Mouse (Mus musculus) heart, embryonic 13.5 days (tissue): Measurements from ENCODE around the gene Vwa8. TPM values are rescaled to one million over a fixed set of nuclear protein-coding genes. Genes with fewer than 3 reads are reported as not detected.

Source experiments
- ATAC-seq: fragments of 200-750 bp; cut with Nextera tagmentation; 2 replicates; pipeline ENCODE4 v1.8.0; 2017; ENCODE audit warnings: moderate TSS enrichment; ENCODE audit not compliant: insufficient number of reproducible peaks, low FRiP score, low TSS enrichment; ENCODE audit errors: extremely low read depth
- H3K27ac ChIP-seq: fragments of 300-500 bp; sonication (generic); replicated peaks from 2 replicates; pipeline ENCODE4 v1.5.1; 2015; ENCODE audit warnings: moderate library complexity, mild to moderate bottlenecking, inconsistent platforms
- H3K27me3 ChIP-seq: fragments of 300-500 bp; sonication (generic); replicated peaks from 2 replicates; pipeline ENCODE4 v1.6.1; 2015; ENCODE audit warnings: mild to moderate bottlenecking, inconsistent platforms
- H3K36me3 ChIP-seq: fragments of 300-500 bp; sonication (generic); 2 replicates; pipeline ENCODE4 v1.6.1; 2015; ENCODE audit warnings: mild to moderate bottlenecking, inconsistent platforms
- H3K4me1 ChIP-seq: fragments of 300-500 bp; sonication (generic); 2 replicates; pipeline ENCODE4 v1.6.1; 2015; ENCODE audit warnings: inconsistent platforms
- H3K4me2 ChIP-seq: fragments of 300-500 bp; sonication (generic); 2 replicates; pipeline ENCODE4 v1.6.1; 2015; ENCODE audit warnings: inconsistent platforms, mild to moderate bottlenecking, moderate library complexity
- H3K4me3 ChIP-seq: fragments of 300-500 bp; sonication (generic); 2 replicates; pipeline ENCODE4 v1.5.1; 2015; ENCODE audit warnings: moderate library complexity, mild to moderate bottlenecking, inconsistent platforms
- H3K9ac ChIP-seq: fragments of 300-500 bp; sonication (generic); 2 replicates; pipeline ENCODE4 v1.6.1; 2015; ENCODE audit warnings: inconsistent platforms, mild to moderate bottlenecking, moderate library complexity
- H3K9me3 ChIP-seq: fragments of 300-500 bp; sonication (generic); 2 replicates; pipeline ENCODE4 v1.6.1; 2016; ENCODE audit warnings: inconsistent platforms
- WGBS: fragments of 180-500 bp; shearing (Covaris S2); methylation state at CpG from one replicate; pipeline ENCODE4 v1.1.7; 2015; ENCODE audit warnings: mixed read lengths; 5-methylcytosine and 5-hydroxymethylcytosine counted together
- polyA plus RNA-seq: library from polyadenylated mRNA; unstranded; fragments of >200 nt; fragmentation: Nextera tagmentation; extraction: Ambion mirVana; gene quantifications from 2 replicates; pipeline ENCODE4 v1.2.1, GENCODE M21; 2015

The Vwa8 gene
- polyA plus RNA-seq, 1 experiment from 2014 or later = 14.9 TPM

- Histone ChIP-seq H3K27ac (peak overlapping the region; percentile 95), H3K27me3 (no peaks in the 10 kb centered on the region), H3K36me3 (no peaks in the 10 kb centered on the region), H3K9me3 (no peaks in the 10 kb centered on the region), H3K4me1 (peaks cover 37% of the 10 kb centered on the region), H3K9ac (peak overlapping the region; percentile 94), H3K4me3 (peak overlapping the region; percentile 92), H3K4me2 (peak overlapping the region; percentile 80)
- ATAC-seq = no peak
- 7% methylated on average over 3 of the region's 3 CpGs for WGBS
Measured at GRCm38 (mm10) chr14:78848477-78848876, 375 bp upstream of the Vwa8 start.

- Histone ChIP-seq H3K27me3 (no peaks in the 10 kb centered on the region), H3K4me1 (peaks cover 37% of the 10 kb centered on the region), H3K9me3 (no peaks in the 10 kb centered on the region), H3K9ac (peak overlapping the region; percentile 94), H3K36me3 (no peaks in the 10 kb centered on the region), H3K4me3 (peak overlapping the region; percentile 92), H3K27ac (peak overlapping the region; percentile 95; the same call in 1 of the 2 replicates), H3K4me2 (peak overlapping the region; percentile 80)
- 43% methylated on average over 5 of the region's 5 CpGs for WGBS
- ATAC-seq = no peak
Measured at GRCm38 (mm10) chr14:78849961-78850578, 1.2 kb downstream of the Vwa8 start.

- H3K27ac ChIP-seq = peak overlapping the region; percentile 39
- WGBS = 25% methylated on average over 8 of the region's 8 CpGs
- H3K4me2 ChIP-seq = peak overlapping the region; percentile 80
- H3K4me3 ChIP-seq = peak overlapping the region; percentile 19; the same call in 1 of the 2 replicates
- ATAC-seq = no peak
- H3K27me3 ChIP-seq = no peaks in the 10 kb centered on the region
- H3K36me3 ChIP-seq = no peaks in the 10 kb centered on the region
- H3K9ac ChIP-seq = peak overlapping the region; percentile 50; the same call in 1 of the 2 replicates
- H3K4me1 ChIP-seq = peaks cover 37% of the 10 kb centered on the region
- H3K9me3 ChIP-seq = no peaks in the 10 kb centered on the region
Measured at GRCm38 (mm10) chr14:78850666-78851065, 1.8 kb downstream of the Vwa8 start.

DNA sequence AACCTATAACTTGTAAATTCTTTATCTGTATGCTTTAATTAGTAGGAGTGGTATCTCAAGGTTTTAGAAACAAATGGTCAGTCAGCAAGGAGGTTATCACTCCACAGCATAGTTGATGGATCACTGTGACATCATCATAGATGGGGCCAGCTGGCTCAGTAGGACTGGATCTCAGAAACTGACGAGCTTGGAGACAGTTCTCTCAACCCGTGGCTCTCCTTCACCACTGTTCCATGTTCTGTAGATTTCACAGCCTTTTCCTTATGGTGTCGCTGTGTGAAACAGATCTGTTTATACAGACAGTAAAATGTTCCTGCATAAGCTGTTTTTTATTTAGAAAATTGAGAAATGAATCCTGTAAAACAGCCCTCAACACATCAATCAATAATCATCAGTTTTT, 2.5 kb downstream of the Vwa8 start:
- Histone ChIP-seq H3K27me3 (no peaks in the 10 kb centered on the region), H3K4me2 (peak overlapping the region; percentile 80; the same call in 1 of the 2 replicates), H3K4me3 (no peak overlapping the region), H3K4me1 (peaks cover 37% of the 10 kb centered on the region), H3K27ac (no peak overlapping the region), H3K9ac (0 out of 2 replicates have a peak overlapping the region, but pooled peaks have one; percentile 6), H3K9me3 (no peaks in the 10 kb centered on the region), H3K36me3 (no peaks in the 10 kb centered on the region)
- ATAC-seq = no peak
- 46% methylated on average over 3 of the region's 3 CpGs for WGBS

DNA sequence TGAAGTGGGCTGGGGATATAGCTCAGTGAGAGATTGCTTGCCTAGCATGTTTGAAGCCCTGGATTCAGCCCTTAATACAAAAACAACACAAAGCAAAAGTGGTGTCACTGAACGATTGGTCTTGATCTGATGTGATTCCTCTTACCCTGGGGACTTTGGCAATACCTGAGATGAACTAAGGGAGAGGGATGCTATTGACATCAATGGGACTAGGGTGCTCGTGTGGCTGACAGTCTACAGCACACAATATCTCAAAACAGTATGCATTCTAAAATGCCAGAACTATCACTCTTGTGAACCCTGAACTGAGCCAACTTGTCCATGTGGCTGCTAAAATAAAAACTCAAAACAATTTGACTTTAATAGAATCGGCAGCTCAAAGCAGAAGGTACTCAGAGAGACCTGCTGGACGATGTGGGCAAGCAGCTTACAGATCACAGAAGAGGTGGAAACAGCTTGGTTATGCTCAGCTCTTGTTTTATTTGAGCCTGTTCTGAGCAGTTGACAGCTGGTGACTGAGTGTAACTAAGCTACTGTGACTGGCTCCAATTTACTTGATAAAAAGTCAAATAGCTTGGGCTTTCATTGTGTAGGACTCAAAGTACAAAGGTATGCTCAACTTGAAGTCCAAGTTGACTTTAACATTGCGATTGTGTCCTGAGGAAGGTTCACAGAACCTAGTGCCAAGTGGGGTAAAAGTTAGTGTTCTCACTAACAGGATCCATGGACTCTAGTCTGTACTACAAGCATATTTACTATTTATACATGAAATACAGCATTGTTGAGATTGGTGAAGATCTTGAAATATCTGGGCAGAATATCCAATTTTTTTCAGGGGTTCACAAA, 3.8 kb downstream of the Vwa8 start:
- WGBS = 73% methylated on average over 5 of the region's 5 CpGs
- Histone ChIP-seq H3K36me3 (no peaks in the 10 kb centered on the region), H3K9ac (no peak overlapping the region), H3K4me1 (peaks cover 37% of the 10 kb centered on the region), H3K4me2 (no peak overlapping the region), H3K9me3 (no peaks in the 10 kb centered on the region), H3K4me3 (no peak overlapping the region), H3K27me3 (no peaks in the 10 kb centered on the region), H3K27ac (no peak overlapping the region)
- no peak for ATAC-seq

- H3K36me3 ChIP-seq = no peaks in the 10 kb centered on the region
- H3K4me1 ChIP-seq = no peaks in the 10 kb centered on the region
- 84% methylated on average over 5 of the region's 5 CpGs for WGBS
- no peaks in the 10 kb centered on the region for H3K27me3 ChIP-seq
- peaks cover 6% of the 10 kb centered on the region; the same call in 1 of the 2 replicates for H3K9me3 ChIP-seq
- no peak overlapping the region for H3K9ac ChIP-seq
- no peak overlapping the region for H3K4me3 ChIP-seq
- no peak overlapping the region for H3K27ac ChIP-seq
- ATAC-seq = no peak
- no peak overlapping the region for H3K4me2 ChIP-seq
Measured at GRCm38 (mm10) chr14:78861156-78861555, 12.3 kb downstream of the Vwa8 start.

DNA sequence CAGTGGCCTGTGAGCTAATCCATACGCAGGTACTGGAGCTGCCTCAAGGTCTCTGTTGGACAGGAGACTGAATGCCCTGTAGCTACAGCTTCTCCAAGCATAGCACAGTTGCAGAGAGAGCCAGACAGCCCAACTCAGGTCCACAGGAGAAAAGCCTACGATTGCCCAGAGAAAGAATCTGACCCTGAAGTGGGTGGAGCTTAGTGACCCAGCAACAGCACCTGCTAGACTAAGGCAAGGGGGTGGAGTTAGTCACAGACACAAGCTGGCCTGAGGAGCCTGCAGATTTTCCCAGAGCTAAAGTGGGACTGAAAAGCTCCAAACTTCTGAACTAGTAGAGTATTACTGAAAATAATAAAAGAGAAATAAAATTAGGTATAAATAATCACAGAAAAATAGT, 21.2 kb downstream of the Vwa8 start:
- Histone ChIP-seq H3K4me1 (no peaks in the 10 kb centered on the region), H3K4me2 (no peak overlapping the region), H3K9ac (no peak overlapping the region), H3K27me3 (no peaks in the 10 kb centered on the region), H3K36me3 (peaks cover 29% of the 10 kb centered on the region), H3K9me3 (no peaks in the 10 kb centered on the region), H3K27ac (no peak overlapping the region), H3K4me3 (no peak overlapping the region)
- 64% methylated on average over 2 of the region's 2 CpGs for WGBS
- no peak for ATAC-seq

DNA sequence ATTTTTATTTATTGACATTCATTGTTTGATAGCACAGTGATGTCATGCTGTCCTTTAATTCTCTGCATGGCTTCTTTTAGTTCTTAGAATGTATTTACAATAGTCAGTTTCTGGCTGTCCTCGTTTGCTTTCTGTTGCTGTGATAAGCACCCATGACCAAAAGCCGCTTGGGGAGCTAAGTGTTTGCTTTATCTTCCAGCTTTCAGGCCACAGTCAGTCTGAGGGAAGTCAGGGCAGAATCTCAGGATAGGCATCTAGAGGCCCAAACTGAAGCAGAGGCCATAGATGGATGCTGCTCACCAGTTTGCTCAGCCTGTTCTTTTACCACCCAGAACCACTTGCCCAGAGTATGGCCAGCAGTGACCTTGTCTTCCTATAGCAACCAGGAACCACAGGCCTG, 28.3 kb downstream of the Vwa8 start:
- Histone ChIP-seq H3K36me3 (peaks cover 9% of the 10 kb centered on the region), H3K9me3 (no peaks in the 10 kb centered on the region), H3K9ac (no peak overlapping the region), H3K4me2 (no peak overlapping the region), H3K4me3 (no peak overlapping the region), H3K27ac (no peak overlapping the region), H3K27me3 (no peaks in the 10 kb centered on the region), H3K4me1 (peaks cover 35% of the 10 kb centered on the region)
- no peak for ATAC-seq
- 52% methylated on average over 2 of the region's 2 CpGs for WGBS

DNA sequence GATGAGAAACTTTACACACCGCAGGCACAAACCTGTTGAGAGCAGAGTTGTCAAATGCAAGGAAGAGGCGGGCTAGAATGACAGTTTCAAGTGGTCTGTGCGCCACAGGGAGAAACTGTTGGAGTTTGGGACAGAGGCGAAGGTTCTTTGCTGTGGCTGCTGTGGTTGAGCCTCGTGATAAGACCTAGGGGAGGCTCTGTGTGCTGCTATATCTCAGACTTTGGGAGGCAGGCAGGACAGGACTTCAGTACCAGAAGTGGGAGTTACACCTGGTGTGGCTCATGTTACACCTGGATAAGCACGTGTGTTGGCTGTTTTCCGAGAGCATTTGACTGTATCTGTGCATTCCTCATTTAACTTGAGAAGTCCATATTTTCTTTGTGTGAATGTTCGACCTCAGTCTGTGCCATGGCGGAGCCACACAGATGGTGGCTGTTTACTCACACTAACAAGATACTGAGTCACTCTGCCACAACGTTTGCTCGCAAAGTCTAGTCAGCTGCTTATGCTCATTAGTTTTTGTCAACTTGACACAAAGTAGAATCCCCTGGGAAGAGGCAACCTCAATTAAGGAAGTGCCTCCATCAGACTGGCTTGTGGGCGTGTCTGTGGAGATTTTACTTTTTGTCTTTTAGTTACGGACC, 29.7 kb downstream of the Vwa8 start:
- Histone ChIP-seq H3K27me3 (no peaks in the 10 kb centered on the region), H3K27ac (peak overlapping the region; percentile 56), H3K36me3 (no peaks in the 10 kb centered on the region), H3K9me3 (no peaks in the 10 kb centered on the region), H3K4me2 (0 out of 2 replicates have a peak overlapping the region, but pooled peaks have one; percentile 11), H3K9ac (no peak overlapping the region), H3K4me1 (peaks cover 46% of the 10 kb centered on the region), H3K4me3 (no peak overlapping the region)
- no peak for ATAC-seq
- WGBS = 47% methylated on average over 13 of the region's 13 CpGs

DNA sequence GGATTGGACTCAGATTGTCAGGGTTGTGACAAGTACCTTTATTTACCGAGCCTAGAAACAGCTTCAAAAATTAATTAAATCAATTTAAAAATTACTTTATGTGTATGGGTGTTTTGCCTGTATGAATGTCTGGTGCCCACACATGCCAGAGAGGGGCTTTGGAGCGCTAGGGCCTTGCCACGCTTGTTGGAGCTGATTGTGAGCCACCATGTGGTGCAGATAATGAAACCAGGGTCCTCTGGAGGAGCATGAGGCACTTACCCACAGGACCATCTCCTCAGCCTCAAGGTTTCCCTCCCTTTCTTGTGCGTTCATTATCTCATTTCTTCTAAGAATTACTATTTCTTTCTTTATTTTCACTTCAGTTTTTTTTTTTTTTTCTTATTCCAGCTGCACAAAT, 32.0 kb downstream of the Vwa8 start:
- Histone ChIP-seq H3K27me3 (no peaks in the 10 kb centered on the region), H3K27ac (no peak overlapping the region), H3K9ac (no peak overlapping the region), H3K4me3 (no peak overlapping the region), H3K9me3 (no peaks in the 10 kb centered on the region), H3K36me3 (no peaks in the 10 kb centered on the region), H3K4me1 (peaks cover 58% of the 10 kb centered on the region), H3K4me2 (no peak overlapping the region)
- 65% methylated on average over 4 of the region's 4 CpGs for WGBS
- ATAC-seq = no peak

DNA sequence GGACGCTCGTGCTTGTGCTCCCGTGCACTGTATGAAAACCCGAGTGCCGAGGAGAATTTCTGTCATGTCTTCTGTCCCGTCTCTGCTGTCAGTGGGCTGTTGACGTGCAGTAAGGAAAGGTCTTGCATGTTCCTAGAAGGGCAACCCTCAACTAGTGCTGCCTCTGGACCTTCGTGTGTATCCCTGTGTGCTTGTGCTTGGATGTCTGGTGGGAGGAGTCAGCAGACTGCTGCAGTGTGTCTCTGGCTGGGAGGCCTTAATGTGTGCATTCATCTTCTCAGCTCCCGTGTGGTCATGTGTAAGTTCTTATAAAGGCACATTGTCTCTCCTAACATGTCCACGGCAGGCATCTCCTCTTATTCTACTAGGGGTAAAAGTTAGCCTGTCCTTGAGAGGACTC, 32.7 kb downstream of the Vwa8 start:
- peak overlapping the region; percentile 5; the same call in 1 of the 2 replicates for H3K4me3 ChIP-seq
- peaks cover 63% of the 10 kb centered on the region for H3K4me1 ChIP-seq
- no peak overlapping the region for H3K9ac ChIP-seq
- 56% methylated on average over 10 of the region's 10 CpGs for WGBS
- ATAC-seq = no peak
- H3K4me2 ChIP-seq = peak overlapping the region; percentile 41
- H3K27me3 ChIP-seq = no peaks in the 10 kb centered on the region
- no peak overlapping the region for H3K27ac ChIP-seq
- no peaks in the 10 kb centered on the region for H3K9me3 ChIP-seq
- H3K36me3 ChIP-seq = no peaks in the 10 kb centered on the region
